Mouse (Mus musculus) cerebellum, adult 9-11 months (tissue): Measurements from ENCODE around the gene Kansl3.

ENCODE experiments used
- DNase-seq: peaks from one replicate; pipeline ENCODE4 v3.0.0; 2022

The Kansl3 gene

DNA sequence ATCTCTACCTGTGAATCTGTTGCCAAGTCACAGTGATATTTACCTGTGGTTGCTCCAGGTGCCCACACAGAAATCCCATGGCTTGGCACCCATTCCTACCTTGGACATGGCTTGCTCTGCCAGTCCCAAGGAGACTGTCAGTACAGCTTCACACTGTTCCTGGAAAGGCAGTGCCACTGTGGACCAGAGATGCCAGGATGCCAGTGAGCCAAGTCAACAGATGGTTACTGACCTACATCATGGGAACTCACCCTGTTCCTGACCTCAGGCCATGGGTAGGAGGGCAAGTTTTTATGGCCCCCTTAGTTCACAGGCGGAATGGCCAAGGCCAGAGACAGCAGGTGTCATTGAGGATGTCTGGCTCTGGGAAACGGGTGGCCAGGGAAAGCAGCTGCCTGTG is 47.8 kb downstream of the Kansl3 start:
- DNase-seq = peak; percentile 75

DNA sequence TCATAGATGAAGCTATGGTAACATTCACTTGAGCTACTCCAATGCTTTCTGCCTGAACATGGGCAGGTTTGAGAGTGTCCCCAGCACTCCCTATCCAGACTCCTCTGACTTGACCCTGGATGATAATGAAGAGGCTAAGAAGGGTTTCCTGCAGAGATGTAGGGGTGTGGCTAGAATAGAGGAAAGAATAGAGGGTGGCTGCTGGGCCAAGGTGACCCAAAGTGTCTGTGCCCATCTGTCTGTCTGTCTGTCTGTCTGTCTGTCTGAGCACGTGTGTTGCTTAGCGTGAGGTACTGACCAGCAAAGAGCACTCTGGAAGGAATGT is 53.2 kb downstream of the Kansl3 start:
- DNase-seq = no peak

DNA sequence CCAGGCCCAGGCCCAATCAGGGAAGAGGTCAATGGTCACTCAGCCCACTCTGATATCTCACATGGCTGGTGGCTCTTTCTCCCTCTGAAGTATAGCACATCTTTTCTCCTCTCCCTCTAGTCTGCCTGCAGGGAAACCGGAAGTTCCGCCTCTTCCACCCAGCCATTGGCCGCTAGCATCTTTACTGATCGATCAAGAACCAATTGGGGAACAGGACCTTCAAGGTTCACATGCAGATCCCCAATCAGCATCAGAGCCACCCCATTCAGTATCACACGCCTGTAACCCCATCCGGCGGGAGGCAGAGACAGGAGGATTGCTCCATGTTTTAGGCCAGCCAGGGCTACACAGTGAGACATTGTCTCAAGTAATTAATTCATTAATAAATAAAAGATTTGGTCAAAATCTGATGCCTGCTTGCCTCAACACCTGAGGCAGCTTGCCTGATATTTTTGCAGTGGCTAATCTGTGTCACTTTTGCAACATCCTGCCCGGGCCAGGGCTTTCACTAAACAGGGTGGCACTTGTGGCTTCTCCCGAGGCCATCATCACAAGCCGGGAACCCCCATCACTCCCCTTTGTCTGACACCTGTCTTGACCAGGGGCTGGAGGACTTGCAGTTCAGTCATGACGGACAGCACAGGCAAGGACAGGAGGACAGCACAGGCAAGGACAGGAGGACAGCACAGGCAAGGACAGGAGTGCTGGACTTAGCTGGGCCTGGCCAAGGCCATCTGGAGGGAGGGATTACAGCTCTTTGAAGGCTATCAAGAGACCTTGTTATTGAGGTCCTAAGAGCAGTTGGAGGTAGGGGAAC is 53.8 kb downstream of the Kansl3 start:
- DNase-seq = no peak

DNA sequence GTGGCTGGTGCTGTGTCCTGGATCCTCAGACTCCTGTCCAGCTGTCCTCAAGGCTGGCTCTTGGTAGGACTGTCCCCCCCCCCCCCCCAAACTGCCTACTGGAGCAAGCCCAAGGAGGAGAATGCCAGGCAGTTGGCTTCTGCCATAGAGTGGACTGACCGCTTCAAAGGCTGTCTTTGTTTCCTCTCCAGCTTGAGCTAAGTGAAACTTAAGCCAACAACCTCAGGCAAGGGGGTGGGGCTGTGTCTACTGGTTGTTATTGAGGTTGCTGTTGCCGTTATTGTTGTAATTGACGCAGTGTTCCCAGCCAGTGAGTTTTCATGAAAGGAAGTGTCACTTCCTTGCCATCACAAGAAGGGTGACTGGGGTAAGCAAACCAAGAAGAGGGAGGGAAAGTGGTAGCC is 59.5 kb downstream of the Kansl3 start:
- peak; percentile 59 for DNase-seq

DNA sequence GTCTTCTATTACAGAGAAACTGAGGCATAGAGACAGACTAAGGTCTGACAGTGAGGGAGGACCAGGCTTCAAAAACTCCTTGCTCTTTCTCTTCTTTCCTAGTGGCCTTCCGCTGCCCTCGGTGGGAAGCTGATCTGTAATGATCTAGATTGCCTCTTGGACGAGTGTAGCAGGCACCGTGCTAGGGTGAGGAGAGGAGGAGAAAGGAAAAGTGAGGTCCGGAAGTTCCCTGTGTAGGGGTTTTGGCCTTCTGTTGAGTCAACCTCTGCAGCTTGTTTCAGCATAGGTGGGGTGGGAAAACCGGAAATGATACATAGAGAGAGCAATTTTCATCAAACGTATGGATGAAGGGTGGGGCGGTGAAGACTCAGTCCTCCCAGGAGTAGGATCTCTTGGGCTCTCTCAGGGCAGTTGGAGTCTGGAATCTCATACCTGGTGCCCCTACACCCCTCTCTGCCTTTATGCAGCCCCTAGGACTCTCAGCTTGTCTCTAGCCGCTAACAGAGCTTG is 60.0 kb downstream of the Kansl3 start:
- DNase-seq = peak; percentile 46

DNA sequence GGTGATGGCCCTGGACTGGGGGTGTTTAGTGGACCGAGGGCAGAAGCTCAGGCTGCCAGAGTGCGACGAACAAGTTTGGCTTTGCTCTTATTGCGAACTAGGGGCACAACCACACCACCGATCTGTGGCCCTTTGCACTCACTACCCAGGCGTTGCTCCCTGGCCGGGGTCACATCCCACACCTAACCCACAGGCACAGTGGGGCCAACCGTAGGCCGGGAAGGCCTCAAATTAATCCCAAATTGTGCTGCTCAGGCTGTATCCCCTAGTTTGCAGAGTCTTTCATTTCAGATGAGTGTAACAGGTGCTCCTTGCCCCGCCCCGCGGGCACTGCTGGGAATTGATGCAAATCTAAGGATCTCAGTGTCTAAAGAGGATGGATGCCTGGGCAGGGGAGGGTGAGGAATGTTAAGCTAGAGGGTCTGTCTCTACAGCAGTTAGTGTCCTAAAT is 60.5 kb downstream of the Kansl3 start:
- DNase-seq = peak; percentile 58

DNA sequence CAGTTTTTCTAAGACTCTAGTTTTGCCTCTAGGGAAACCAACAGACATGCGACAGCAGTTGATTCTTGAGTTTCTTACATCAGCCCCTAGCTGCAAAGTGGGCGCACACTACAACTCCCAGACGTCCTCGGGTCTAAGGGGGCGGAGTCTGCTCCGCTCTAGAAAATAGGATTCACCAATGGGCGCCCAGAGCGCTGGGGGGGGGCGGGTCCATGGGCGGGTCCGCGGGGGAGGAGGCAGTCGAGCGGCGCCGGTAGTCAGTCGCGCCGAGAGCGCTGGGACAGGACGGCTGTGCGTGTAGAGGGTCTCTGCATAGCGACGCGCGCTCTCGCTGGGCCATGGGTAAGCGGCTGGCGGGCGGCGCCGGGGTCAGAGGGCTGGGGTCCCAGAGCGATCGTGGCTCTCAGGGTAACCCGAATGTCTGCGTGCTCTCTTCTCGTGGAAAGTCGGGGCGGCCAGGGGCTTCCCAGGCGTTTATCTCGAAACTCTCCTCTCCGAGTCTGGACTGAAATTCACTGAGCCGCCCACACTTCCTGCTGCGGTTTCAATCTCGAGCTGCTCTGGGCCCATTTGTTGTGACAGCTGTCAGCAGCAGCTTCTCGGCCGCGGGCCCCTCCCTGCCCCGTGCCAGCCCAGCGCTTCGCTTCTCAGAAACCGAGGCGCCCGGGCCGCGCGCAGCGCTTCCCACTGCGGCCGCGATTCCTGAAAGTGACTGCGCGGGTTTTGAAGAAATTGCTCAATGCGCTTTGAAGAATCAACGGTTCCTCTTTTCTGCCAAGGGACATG is 61.3 kb downstream of the Kansl3 start, which contains the start of gene Arid5a:
Gene Arid5a (plus strand): TSS at position 239 of the 786 bp plus-strand sequence.
- DNase-seq = peak; percentile 87

DNA sequence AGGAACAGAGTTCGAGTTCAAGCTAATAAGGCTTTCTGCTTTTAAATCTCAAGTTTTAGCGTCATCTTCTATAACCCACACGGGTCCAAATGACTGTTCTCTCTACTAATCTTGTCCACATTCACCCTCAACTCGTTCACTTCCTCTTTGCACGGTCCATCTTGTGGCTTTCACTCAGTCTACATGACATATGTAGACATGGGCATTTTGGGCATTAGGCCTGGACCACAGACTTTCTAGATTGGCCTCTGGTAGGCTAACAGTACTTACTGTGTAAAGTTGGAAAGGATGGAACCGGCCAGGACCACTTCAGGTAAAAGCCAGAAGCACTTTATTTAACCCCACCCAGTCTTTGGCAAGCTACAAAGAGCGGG is 61.9 kb downstream of the Kansl3 start:
- DNase-seq = no peak

DNA sequence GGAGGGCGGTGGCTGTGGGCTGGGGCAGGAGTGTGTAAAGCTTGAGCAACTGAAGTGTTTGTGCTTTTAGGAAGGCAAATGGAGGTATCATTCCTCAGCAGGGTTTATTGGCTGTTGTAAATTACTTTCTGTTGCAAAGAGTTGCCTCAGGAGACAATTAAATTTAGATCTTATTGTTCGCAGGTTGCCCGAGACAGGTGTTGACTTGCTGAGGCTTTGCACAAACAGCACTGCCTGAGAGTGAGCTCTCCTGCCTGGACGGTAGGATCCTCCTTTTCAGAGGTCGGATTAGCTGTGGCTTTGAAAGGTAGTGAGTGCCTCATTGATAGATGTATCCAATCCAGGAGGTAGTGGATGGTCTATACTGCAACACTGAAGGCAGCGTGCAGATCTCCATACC is 62.9 kb downstream of the Kansl3 start:
- peak; percentile 22 for DNase-seq

DNA sequence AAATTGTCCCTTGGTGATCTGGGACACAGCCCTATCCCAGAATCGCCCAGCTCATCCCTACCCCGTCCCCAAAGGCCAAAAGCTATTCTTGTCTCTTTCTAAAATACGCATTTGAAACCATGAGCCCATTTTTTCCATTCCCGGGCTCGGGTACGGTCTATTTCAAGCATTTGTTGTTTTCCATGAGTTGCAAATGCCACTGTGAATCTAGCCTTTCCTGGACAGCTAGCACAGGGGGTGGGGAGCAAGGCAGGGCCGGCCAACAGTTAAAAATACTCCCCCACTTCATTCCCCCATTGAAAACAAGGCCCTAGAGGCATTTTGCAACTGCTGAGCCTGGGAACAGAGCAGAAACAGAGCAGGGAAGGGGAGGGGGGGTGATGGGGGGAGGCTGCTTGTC is 64.2 kb downstream of the Kansl3 start:
- peak; percentile 33 for DNase-seq

DNA sequence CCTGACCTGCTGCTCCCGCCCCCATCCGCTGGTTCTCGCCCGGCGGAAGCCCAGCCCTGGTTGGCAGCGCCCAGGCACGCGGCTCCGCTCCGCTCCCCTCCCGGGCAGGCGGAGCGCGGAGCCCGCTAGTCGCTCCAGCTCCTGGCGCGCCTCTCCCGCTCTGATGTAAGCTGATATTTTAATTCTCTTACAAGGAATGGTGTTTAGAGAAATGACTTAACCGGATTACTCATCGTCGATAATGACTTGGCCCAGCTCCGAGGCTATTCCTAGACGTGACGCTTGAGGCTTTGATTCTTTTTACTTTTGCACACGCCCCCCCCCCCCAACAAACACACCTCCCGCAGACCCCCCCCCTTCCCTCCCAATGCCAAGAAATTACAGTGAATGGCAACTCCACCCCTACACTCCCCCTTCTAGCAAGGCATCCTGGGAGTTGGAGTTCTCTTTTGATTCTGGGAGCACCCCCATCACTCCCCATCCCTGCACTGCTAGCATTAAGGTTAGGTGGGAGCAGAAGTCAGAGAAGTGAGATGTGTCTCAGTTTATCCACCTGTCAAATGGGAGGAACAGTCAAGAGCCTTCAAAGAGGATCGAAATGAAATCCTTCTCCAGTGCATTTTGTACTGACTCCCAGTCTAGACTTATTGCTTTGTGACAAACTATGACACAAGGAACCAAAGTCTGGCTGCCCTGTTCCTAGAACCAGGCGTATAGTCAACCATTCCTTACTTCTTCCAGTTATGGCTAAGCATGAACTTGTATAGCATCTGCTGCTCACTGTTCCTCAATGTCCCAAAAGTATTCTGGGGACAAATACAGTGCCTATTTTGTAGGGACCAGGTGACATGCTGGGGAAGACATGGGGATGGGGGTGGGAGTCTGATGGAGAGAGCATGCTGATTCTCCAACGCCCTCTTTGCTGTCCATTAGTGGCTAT is 65.3 kb downstream of the Kansl3 start:
- DNase-seq = peak; percentile 76

DNA sequence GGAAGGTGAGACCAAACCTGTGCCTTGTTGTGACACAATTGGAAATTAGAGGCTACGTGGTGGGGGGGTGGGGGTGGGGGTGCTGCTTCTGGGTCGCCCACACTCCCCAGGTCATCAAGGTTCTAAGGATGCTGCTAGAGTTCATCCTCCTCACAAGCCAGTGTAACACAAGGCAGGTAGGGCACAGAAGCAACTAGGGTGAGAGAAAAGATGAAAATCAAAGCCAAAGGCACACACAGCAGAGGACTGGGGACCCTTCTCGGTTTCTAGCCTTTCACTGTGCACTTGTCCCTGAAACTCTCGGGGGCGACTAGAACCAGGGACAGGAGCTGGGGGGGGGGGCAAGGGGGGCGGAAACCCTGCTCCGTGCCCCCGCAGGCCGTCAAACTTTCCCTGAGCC is 66.0 kb downstream of the Kansl3 start:
- DNase-seq = no peak

DNA sequence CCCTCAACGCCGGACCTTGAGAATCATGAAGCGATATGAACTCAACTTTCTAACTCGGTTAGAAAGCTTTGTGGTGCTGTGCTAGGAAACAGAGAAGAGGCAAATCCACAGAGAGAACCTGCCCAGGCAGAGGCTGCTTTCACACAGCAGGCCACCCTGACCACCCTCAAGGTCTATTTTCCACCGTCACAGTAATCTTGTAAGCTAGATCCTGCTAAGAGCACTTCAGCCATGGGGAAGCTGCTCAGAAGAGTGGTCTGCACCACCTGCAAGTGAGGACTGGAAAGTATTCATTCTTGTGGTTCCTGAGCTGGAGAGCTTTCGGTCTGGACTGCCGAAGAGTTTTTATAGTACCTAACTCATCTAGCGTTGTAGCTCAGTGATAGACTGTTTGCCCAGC is 66.7 kb downstream of the Kansl3 start:
- peak; percentile 24 for DNase-seq

DNA sequence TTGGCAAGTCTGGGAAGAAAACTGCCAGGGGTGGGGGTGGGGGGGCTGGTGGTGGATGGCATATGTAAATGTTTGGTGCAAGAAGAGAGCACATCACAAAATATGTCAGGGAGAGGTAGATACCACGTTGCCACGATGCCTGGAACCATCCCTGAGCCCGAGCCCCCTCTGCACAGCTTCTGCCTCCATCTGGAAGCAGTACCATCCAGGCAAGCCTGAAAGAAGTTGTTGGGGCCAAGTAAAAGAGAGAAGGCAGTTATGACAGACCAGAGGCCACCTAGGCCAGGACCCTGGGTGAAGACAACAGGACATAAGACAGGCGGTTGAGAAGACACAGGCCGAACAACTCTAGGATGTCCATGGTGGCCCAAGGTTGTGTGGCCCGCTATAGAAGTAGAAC is 68.5 kb downstream of the Kansl3 start:
- peak; percentile 14 for DNase-seq

DNA sequence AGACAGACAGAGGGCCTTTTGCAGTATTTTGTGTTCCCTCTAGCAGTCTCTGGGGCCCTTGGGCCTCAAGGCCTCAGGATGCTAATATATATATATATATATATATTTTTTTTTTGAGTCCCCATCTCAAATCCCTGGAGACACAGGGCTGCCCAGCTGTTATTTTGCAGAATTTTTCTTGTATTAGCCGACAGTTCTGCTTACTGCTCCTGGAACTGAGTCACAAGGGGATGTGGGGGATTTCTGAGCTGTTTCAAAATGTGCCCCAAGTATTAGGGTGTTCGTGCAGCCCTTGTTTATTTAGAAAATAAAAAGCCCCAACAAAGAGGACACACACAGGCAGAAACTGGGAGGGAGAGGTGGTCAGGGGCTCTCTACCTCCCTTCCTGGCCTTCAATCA is 69.3 kb downstream of the Kansl3 start:
- DNase-seq = no peak

DNA sequence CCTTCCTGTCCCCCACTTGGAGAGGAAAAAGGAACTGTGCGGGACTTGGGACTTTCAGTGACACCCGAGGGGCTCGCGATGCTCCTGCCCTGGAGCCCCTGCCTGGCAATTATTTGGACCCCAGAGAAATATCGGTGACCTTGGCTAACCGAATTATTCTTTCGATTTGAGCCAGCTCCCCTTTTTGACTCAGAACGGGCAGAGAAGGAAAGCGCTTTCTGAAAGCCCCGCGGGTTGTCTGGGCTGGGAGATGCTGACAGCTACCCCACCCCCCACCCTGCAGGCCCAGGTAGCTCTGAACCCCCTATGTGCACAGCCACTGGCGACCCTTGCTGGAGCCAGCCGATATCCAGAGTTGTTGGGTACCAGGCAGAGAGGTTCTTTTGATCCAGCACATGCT is 69.9 kb downstream of the Kansl3 start:
- DNase-seq = no peak

DNA sequence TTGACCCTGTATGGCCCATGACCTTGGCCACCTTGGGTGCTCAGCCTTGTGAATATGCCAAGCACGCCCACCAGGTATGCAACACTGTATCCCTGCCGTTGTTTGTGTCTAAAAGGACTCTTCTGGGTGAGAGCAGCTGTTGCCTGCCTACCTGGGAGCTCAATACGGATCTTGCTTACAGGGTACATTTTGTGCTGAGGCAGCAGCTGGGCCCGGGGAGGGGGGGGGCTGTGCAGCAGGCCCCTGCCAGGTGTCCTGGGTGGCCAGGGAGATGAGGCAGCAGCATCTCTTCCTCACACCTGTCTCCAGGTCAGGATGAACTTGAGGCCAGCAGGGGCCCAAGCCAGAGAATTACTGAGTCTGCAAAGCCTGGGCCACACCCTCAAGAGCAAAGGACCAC is 70.9 kb downstream of the Kansl3 start:
- no peak for DNase-seq

DNA sequence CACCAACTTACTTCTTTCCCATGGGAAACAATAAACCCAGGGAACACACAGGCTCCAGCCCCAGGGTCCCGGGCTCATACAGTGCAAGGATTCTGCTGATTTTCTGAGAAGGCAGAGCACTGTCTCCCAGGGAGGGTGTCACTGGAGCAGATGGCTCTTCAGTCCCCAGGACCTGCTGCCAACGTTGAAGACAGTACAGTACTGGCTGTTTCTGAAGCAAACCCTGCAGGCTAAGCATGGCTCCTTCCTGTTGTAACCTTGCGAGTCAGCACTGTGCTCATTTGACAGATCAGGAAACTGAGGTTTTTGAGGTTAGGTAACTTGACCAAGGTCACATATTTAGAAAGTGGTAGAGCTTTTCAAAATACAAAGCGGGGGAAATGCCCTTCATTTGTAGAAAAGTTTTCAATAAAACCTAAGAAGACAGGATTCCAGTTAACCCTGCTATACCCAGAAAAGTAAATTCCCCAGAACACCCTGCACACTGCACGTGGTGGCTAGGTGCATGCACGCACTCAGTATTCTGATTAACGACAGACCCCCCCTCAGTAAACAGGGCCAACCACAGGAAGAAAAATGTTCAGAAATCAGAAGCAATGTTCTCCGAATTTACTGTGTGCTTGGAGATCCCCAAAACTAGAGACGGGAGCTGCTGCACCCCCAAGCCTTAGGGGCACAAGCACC is 72.4 kb downstream of the Kansl3 start:
- DNase-seq = peak; percentile 84

DNA sequence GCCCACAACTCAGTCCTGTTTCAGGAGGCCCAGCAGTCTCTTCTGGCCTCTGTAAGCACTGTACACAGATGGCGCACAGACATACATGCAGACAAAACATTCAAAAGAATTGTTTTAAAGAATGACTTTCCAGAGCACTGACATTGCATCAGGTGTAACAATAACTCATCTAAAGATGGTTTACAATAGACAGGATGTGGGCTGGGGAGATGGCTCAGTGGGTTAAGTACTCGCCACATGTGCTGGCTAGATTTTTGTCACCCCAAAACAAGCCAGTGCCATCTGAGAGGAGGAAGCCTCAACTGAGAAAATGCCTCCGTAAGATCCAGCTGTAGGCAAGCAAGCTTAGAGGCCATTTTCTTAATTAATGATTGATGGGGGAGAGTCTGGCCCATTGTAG is 74.6 kb downstream of the Kansl3 start:
- DNase-seq = no peak

DNA sequence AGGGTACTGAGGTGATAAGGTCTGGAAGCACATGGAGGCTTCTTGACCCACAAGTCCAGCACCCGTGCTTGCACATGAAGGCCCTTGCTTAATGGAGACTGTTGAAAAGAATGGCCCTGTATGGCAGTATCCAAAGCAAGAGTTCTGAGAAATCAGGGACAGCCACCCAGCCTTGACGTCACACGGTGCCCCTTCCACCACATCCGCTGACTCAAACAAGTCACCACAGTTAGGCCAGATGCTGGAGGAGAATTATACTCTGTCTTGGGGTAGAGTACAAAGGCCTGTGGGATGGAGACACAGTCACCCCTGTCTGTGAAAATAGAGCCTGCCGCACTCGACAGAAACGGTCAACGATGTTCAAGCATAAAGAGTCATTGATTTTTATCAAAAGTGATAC is 75.5 kb downstream of the Kansl3 start:
- peak; percentile 9 for DNase-seq
